8 mouse cellular contexts compared by ENCODE assay signal in genomic region chr4:82619539-82619941, GRCm38 (mm10).
DNase-seq lines count a peak whose midpoint lies in the region; ATAC-seq lines count a peak whose summit lies in the region.

No protein-coding gene starts in this region.

- DNase-seq in kidney, adult 9 months, result peak; percentile 31
- DNase-seq in kidney, adult 11 months, result no peak
- peak; percentile 59 for DNase-seq in cerebellum, adult 11-12 months
- DNase-seq in left cerebral cortex, adult 8-10 months (ENCODE audit: low spot score in 2 of 2), result peak; percentile 54 to 66
- peak; percentile 61 for DNase-seq in retina, embryonic 14.5 days (ENCODE audit: low spot score)
- DNase-seq in testis, postnatal 14 days (ENCODE audit: low spot score), result no peak

- peak; percentile 54 for ATAC-seq in granulocyte monocyte progenitor cell, adult 5-6 weeks (replicated peaks; ENCODE audit: poor library complexity, severe bottlenecking)
- ATAC-seq in activated CD4-positive, CD25-positive, alpha-beta regulatory T cell, adult 4 months, result no peak

Comparison
In these comparisons a context has a peak if more than half of its experiments do, and no peak if none do; other contexts are left out.
1. DNase-seq: peak in kidney, adult 9 months (single experiment), cerebellum, adult 11-12 months (single experiment), left cerebral cortex, adult 8-10 months (2 of 2) and retina, embryonic 14.5 days (single experiment); none in kidney, adult 11 months (single experiment) and testis, postnatal 14 days (single experiment).